Mouse (Mus musculus) liver, embryonic 13.5 days (tissue): ENCODE data around the gene Cldn6. TPM values are rescaled to one million over a fixed set of nuclear protein-coding genes. Genes with fewer than 3 reads are reported as not detected.
A peak's percentile ranks its signal among the peaks of the same experiment; 100 is the strongest.

Source experiments
- ATAC-seq: fragments of 200-750 bp; cut with Nextera tagmentation; 2 replicates; pipeline ENCODE4 v1.8.0; 2017; ENCODE audit warnings: low read depth, mild to moderate bottlenecking, moderate number of reproducible peaks, moderate library complexity
- DNase-seq: peaks from one replicate; pipeline ENCODE4 v3.0.0; 2022
- H3K27ac ChIP-seq: fragments of 300-500 bp; sonication (generic); 2 replicates; pipeline ENCODE4 v1.5.1; 2015; ENCODE audit warnings: moderate library complexity, mild to moderate bottlenecking, inconsistent platforms
- H3K27me3 ChIP-seq: fragments of 300-500 bp; sonication (generic); 2 replicates; pipeline ENCODE4 v1.6.1; 2015; ENCODE audit warnings: mild to moderate bottlenecking, inconsistent platforms
- H3K36me3 ChIP-seq: fragments of 300-500 bp; sonication (generic); 2 replicates; pipeline ENCODE4 v1.6.1; 2015; ENCODE audit warnings: mild to moderate bottlenecking, inconsistent platforms
- H3K4me1 ChIP-seq: fragments of 300-500 bp; sonication (generic); replicated peaks from 2 replicates; pipeline ENCODE4 v1.6.1; 2015; ENCODE audit warnings: inconsistent platforms
- H3K4me2 ChIP-seq: fragments of 300-500 bp; sonication (generic); 2 replicates; pipeline ENCODE4 v1.6.1; 2015; ENCODE audit warnings: inconsistent platforms, mild to moderate bottlenecking, moderate library complexity
- H3K4me3 ChIP-seq: fragments of 300-500 bp; sonication (generic); replicated peaks from 2 replicates; pipeline ENCODE4 v1.5.1; 2015; ENCODE audit warnings: mild to moderate bottlenecking, inconsistent platforms
- H3K9ac ChIP-seq: fragments of 300-500 bp; sonication (generic); 2 replicates; pipeline ENCODE4 v1.6.1; 2015; ENCODE audit warnings: mild to moderate bottlenecking, inconsistent platforms
- H3K9me3 ChIP-seq: fragments of 300-500 bp; sonication (generic); replicated peaks from 2 replicates; pipeline ENCODE4 v1.6.1; 2016; ENCODE audit warnings: inconsistent platforms
- WGBS: fragments of 180-500 bp; shearing (Covaris S2); methylation state at CpG from one replicate; pipeline ENCODE4 v1.1.7; 2015; ENCODE audit not compliant: insufficient replicate concordance; 5-methylcytosine and 5-hydroxymethylcytosine counted together
- polyA plus RNA-seq: library from polyadenylated mRNA; unstranded; fragments of >200 nt; fragmentation: Nextera tagmentation; extraction: Ambion mirVana; gene quantifications from 2 replicates; pipeline ENCODE4 v1.2.1, GENCODE M21; 2015

Gene Cldn6
- polyA plus RNA-seq, 1 experiment from 2014 or later = 0.68 TPM

DNA sequence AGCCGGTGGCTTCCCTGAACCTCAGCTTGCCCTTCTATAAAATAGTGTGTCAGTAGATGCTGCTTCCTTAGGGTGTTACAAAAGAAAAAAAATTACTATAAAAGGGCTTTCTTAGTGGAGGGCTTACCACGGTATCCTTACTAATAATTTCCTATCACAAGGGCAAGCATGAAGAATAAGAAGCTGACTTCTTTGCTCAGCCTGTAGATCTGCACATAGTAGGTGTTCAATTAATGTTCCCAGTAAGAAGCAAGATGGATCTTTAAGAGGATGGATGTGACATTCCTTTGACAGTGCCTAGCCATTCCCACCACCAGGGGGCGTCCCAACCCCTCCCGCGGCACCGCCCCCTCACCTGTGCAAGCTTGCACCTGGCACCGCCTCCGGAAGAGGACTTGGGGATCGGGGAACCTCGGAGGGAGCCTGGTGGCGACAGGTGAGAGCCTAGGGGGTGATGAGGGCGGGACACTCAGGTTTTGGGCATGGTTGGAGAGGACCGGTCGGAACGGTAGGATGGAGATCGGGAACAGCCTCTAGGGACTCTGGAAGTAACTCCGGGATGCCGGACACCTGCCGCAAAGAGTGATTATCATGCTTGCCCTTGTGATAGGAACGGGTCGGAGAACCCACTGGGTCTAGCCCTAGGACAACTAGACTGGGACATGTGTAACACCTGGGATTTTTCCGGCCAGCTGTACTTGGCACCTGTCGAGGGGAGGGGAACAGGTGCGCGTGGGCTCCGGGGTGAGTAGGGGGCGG is 18.8 kb upstream of the Cldn6 start, which contains the start of gene Bicdl2:
Bicdl2 (plus strand) TSS at position 390 of the 759 bp plus-strand sequence.
- H3K9me3 ChIP-seq = no peaks in the 10 kb centered on the region
- DNase-seq = no peak
- H3K9ac ChIP-seq = no peak within 1 kb of the TSS
- no peak within 1 kb of the TSS for H3K27ac ChIP-seq
- H3K36me3 ChIP-seq = no peaks in the 10 kb centered on the region
- ATAC-seq = no peak
- peaks cover 52% of the 10 kb centered on the region for H3K27me3 ChIP-seq
- peak within 1 kb of the TSS; percentile 37 for H3K4me2 ChIP-seq
- H3K4me3 ChIP-seq = peak within 1 kb of the TSS; percentile 23; the same call in 1 of the 2 replicates
- 7% methylated on average over 27 of the region's 27 CpGs for WGBS
- H3K4me1 ChIP-seq = peaks cover 11% of the 10 kb centered on the region

- Histone ChIP-seq H3K4me2 (peak overlapping the region; percentile 37), H3K36me3 (no peaks in the 10 kb centered on the region), H3K4me1 (peaks cover 11% of the 10 kb centered on the region), H3K4me3 (peak overlapping the region; percentile 23; the same call in 1 of the 2 replicates), H3K9ac (no peak overlapping the region), H3K9me3 (no peaks in the 10 kb centered on the region), H3K27ac (no peak overlapping the region), H3K27me3 (peaks cover 52% of the 10 kb centered on the region)
- WGBS = 2% methylated on average over 14 of the region's 14 CpGs
- ATAC-seq (no peak), DNase-seq (no peak)
Measured at GRCm38 (mm10) chr17:23660876-23661200, 18.2 kb upstream of the Cldn6 start.

DNA sequence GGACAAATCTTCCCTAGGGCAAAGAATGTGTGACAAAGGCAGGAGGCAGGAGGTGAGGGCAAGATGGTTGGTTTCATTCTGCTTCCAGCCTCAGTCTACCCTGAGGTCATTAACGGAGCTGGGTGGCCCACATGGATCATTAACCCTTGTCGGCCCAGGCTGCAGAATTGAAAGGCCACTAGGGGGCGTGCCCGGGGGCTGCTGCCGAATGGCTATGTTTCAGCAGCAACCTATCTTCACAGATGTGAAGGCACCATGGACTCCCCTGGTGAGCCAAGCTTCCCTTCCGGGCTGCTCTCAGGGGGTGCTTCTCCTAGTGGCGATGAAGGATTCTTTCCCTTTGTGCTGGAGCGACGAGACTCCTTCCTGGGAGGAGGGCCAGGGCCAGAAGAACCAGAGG is 17.5 kb upstream of the Cldn6 start:
- DNase-seq (no peak), ATAC-seq (no peak)
- Histone ChIP-seq H3K9me3 (no peaks in the 10 kb centered on the region), H3K9ac (no peak overlapping the region), H3K4me1 (peaks cover 11% of the 10 kb centered on the region), H3K4me2 (no peak overlapping the region), H3K36me3 (0 out of 2 replicates have a peak, but pooled peaks cover 1% of the 10 kb centered on the region), H3K27me3 (peaks cover 52% of the 10 kb centered on the region), H3K27ac (no peak overlapping the region), H3K4me3 (no peak overlapping the region)
- 3% methylated on average over 9 of the region's 9 CpGs for WGBS

DNA sequence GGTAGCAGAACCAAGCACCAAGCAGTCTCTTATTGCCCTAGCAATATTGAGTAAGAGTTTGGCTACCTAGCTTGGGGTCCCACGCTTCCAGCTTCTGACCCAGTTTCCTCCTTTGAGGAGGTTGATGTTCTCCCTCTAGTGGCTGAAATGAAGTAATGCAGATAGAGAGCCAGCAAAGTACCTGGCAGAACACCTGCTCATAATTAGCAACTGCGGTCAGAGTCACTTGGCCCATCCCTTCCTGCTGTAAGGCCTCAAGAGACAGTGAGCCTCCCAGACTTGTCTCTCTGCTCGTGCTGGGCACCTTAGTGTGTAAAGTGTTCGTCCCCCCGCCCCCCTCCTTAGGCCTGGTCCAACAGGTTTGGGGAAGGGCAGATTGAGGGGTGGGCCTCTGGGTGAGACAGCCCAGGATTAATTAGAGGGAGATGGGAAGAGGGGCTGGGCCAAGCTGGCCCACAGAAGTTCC is 14.5 kb upstream of the Cldn6 start:
- H3K9ac ChIP-seq = no peak overlapping the region
- H3K27ac ChIP-seq = no peak overlapping the region
- H3K36me3 ChIP-seq = peaks cover 25% of the 10 kb centered on the region
- WGBS = 20% methylated on average over 5 of the region's 5 CpGs
- DNase-seq (no peak), ATAC-seq (no peak)
- H3K4me3 ChIP-seq = no peak overlapping the region
- H3K4me1 ChIP-seq = peaks cover 11% of the 10 kb centered on the region
- H3K27me3 ChIP-seq = peaks cover 43% of the 10 kb centered on the region
- no peak overlapping the region for H3K4me2 ChIP-seq
- H3K9me3 ChIP-seq = no peaks in the 10 kb centered on the region

DNA sequence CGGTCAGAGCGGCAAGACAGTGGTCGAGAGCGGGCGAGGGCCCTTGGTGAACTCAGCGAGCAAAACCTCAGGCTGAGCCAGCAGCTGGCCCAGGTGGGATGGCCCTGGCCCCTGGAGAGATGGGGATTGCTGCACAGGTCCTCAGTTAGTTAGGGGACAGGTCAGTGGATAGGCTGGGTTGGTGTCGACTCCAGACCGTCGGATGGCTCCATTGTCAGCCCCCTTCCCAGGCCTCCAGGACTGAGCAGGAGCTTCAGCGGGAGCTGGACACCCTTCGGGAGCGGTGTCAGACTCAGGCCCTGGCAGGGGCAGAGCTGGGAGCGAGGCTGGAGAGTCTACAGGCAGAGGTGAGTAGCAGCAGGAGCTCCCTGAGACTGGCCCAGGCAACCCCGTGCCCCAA is 13.5 kb upstream of the Cldn6 start:
- 74% methylated on average over 14 of the region's 14 CpGs for WGBS
- peaks cover 34% of the 10 kb centered on the region for H3K36me3 ChIP-seq
- DNase-seq (no peak), ATAC-seq (no peak)
- no peaks in the 10 kb centered on the region for H3K9me3 ChIP-seq
- no peak overlapping the region for H3K27ac ChIP-seq
- no peak overlapping the region for H3K9ac ChIP-seq
- peaks cover 34% of the 10 kb centered on the region for H3K27me3 ChIP-seq
- no peak overlapping the region for H3K4me2 ChIP-seq
- H3K4me1 ChIP-seq = peaks cover 8% of the 10 kb centered on the region
- no peak overlapping the region for H3K4me3 ChIP-seq

DNA sequence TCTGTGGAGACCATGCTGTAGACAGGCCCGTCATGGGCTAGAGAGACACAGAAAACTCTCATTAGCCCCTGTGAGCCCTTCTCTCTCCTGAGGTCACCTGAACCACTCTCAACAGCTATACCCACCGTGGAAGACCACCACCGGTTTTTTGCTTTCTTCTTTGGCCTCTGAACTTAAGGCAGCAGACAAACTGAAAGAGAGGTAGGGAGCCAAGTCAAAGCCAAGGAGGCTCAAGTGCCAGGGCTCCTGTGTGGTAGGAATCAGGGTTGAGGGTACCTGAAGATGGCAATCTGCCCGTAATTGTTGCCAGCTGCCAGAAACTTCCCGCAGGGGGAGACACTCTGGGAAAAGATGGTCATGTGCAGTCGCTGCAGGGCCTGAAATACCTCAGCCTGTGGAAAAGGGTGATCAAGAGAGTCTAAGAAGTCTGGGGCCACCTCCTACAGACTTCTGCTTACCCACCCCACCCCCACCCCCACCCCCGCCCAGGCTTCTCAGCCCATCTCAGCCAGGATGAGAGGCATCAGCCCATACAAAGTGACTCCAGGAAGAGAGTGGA is 8.5 kb upstream of the Cldn6 start:
- Histone ChIP-seq H3K9me3 (no peaks in the 10 kb centered on the region), H3K4me1 (peaks cover 28% of the 10 kb centered on the region)

DNA sequence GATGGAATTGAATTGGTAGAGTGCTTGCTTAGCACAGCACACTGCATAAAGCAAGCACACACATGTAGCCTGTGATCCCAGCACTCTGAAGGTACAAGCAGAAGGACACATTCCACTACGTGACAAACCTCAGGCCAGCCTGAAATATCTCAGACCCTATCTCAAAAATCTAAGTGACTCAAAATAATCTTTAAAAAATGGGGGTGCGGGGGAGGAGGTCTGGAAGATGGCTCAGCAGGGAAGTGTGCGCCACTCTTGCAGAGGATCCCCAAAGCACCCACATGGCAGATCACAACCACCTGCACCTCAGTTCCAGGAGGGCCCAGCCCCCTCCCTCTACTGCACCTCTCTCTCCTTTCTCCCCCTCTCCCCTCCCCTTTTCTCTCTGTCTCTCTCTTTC is 7.5 kb upstream of the Cldn6 start:
- H3K27ac ChIP-seq = no peak overlapping the region
- H3K27me3 ChIP-seq = peaks cover 22% of the 10 kb centered on the region
- H3K4me2 ChIP-seq = no peak overlapping the region
- H3K9ac ChIP-seq = no peak overlapping the region
- H3K36me3 ChIP-seq = peaks cover 34% of the 10 kb centered on the region
- WGBS = 86% methylated on average over 3 of the region's 3 CpGs
- no peak for ATAC-seq
- no peaks in the 10 kb centered on the region for H3K9me3 ChIP-seq
- DNase-seq = no peak
- peaks cover 37% of the 10 kb centered on the region for H3K4me1 ChIP-seq
- no peak overlapping the region for H3K4me3 ChIP-seq

More for the DNA sequence above, 8.5 kb upstream of the Cldn6 start:
- WGBS = 79% methylated on average over 7 of the region's 7 CpGs
- H3K36me3 ChIP-seq = peaks cover 35% of the 10 kb centered on the region
- H3K9ac ChIP-seq = no peak overlapping the region
- H3K27me3 ChIP-seq = peaks cover 13% of the 10 kb centered on the region
- no peak for ATAC-seq
- no peak overlapping the region for H3K4me2 ChIP-seq
- no peak overlapping the region for H3K27ac ChIP-seq
- no peak for DNase-seq
- H3K4me3 ChIP-seq = no peak overlapping the region

- peaks cover 25% of the 10 kb centered on the region for H3K36me3 ChIP-seq
- DNase-seq (no peak), ATAC-seq (no peak)
- peak overlapping the region; percentile 74 for H3K9ac ChIP-seq
- H3K27me3 ChIP-seq = peaks cover 34% of the 10 kb centered on the region
- no peaks in the 10 kb centered on the region for H3K9me3 ChIP-seq
- peak overlapping the region; percentile 66 for H3K4me3 ChIP-seq
- H3K4me1 ChIP-seq = peaks cover 50% of the 10 kb centered on the region
- no peak overlapping the region for H3K27ac ChIP-seq
- peak overlapping the region; percentile 83 for H3K4me2 ChIP-seq
- 51% methylated on average over 3 of the region's 3 CpGs for WGBS
Measured at GRCm38 (mm10) chr17:23672761-23673160, 6.3 kb upstream of the Cldn6 start.

- DNase-seq (peak; percentile 85), ATAC-seq (peak; percentile 95)
- peak within 1 kb of the TSS; percentile 74 for H3K9ac ChIP-seq
- H3K4me2 ChIP-seq = peak within 1 kb of the TSS; percentile 83
- peaks cover 20% of the 10 kb centered on the region for H3K36me3 ChIP-seq
- H3K4me1 ChIP-seq = peaks cover 53% of the 10 kb centered on the region
- peaks cover 42% of the 10 kb centered on the region for H3K27me3 ChIP-seq
- under 1% methylated on average over 45 of the region's 45 CpGs for WGBS
- peak within 1 kb of the TSS; percentile 66 for H3K4me3 ChIP-seq
- no peaks in the 10 kb centered on the region for H3K9me3 ChIP-seq
- H3K27ac ChIP-seq = peak within 1 kb of the TSS; percentile 54; the same call in 1 of the 2 replicates
Measured at GRCm38 (mm10) chr17:23673424-23674073, 5.5 kb upstream of the Cldn6 start, which contains the start of the genes Hcfc1r1 and Thoc6. TSS of gene Hcfc1r1 (plus strand) at chr17:23673596. TSS of gene Thoc6 (minus strand) at chr17:23673882.

GRCm38 (mm10) chr17:23674271-23674952 is 4.6 kb upstream of the Cldn6 start:
- 31% methylated on average over 9 of the region's 9 CpGs for WGBS
- DNase-seq = no peak
- peaks cover 51% of the 10 kb centered on the region for H3K27me3 ChIP-seq

DNA sequence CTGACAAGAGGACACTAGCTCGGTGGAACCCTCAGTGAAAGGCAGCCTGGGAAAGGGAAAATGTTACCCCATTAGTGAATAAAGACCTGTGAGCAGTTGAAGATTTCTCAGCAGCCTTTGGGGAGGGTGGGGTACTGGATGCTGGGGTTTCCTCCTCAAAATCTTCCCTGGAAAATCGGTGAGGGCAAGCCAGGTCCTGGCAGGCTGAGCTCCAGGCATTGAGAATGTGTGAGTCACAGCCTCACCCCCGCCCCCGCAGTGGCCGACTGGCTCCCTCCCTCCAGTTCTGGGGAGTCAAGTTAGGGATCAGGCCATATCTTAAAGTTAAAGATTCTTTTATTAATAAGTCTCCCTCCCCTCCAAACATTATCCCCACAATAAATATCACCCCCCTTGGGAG is 3.9 kb upstream of the Cldn6 start:
- Histone ChIP-seq H3K4me3 (no peak overlapping the region), H3K27me3 (peaks cover 58% of the 10 kb centered on the region)
- 34% methylated on average over 5 of the region's 5 CpGs for WGBS

More at GRCm38 (mm10) chr17:23674271-23674952, 4.6 kb upstream of the Cldn6 start:
- ATAC-seq = no peak
- Histone ChIP-seq H3K9me3 (no peaks in the 10 kb centered on the region), H3K4me2 (peak overlapping the region; percentile 83), H3K27ac (0 out of 2 replicates have a peak overlapping the region, but pooled peaks have one; percentile 39), H3K4me1 (peaks cover 56% of the 10 kb centered on the region), H3K4me3 (peak overlapping the region; percentile 66), H3K9ac (peak overlapping the region; percentile 74), H3K36me3 (peaks cover 12% of the 10 kb centered on the region)

More for the DNA sequence above, 3.9 kb upstream of the Cldn6 start:
- no peak overlapping the region for H3K9ac ChIP-seq
- H3K9me3 ChIP-seq = no peaks in the 10 kb centered on the region
- peaks cover 58% of the 10 kb centered on the region for H3K4me1 ChIP-seq
- H3K36me3 ChIP-seq = peaks cover 5% of the 10 kb centered on the region
- DNase-seq (no peak), ATAC-seq (no peak)
- H3K4me2 ChIP-seq = peak overlapping the region; percentile 83
- no peak overlapping the region for H3K27ac ChIP-seq
